In the genomic region with DNA sequence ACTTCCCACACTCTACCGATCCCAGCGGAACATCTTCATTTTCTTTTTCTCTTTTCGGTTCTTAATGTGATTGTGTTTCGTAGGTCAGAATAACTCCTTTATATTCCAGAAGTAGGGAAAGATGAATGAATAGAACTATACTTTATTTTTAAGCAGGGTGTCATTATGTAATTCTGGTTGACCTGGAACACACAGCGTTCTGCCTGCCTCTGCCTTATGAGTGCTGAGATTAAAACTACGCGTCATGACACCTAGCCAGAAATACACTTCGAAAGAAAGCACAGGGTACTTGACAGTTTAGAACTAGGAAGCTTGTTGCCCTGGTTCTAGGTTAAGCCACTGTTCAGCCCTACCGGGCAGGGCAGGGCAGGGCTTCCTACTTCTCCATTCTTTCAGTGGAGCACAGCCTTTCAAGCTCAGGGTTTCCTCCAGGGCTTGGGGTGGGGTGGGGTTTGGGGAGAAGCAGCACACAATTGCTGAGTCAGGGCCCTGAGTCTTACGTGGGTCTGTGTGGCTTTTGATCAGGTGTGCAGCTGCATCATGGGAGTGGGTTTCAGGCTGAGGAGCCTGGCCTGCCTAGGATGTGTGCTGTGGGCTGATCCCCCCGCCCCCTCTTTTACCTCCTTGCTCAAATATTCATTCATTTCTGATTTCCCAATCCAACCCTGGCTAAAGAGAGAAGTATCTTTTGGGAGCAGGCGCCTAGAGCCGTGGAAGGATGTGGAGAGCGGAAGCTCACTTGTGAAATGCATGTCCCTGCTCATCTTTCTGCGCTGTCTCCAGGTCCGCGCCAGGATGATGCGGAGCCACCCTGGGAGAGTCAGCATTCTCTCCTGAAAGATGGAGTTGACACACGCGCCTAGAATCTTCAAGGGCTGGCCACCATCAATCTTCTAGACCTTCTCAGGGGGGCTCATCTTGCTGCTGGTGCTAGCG, we compare ENCODE assay signal across 20 mouse cellular contexts. TPM values are rescaled to one million over a fixed set of nuclear protein-coding genes. Genes with fewer than 3 reads are reported as not detected.
DNase-seq lines count a peak whose midpoint lies in the region; ATAC-seq and TF ChIP-seq lines count a peak whose summit lies in the region.
"Had no signal": no experiment of that assay in that cellular context is flagged by ENCODE, and none has a peak within 500 bp of the region (broad histone marks: within the 10 kb centered on the region; RNA-seq: fewer than 3 reads in every experiment).

No protein-coding gene starts in this region.

- peaks cover 17% of the 10 kb centered on the region for H3K36me3 ChIP-seq in intestine, embryonic 14.5 days (ENCODE audit: control insufficient read depth, insufficient read depth, low read length)
- H3K36me3 ChIP-seq in intestine, postnatal 0 days (ENCODE audit: control insufficient read depth, insufficient read depth), result peaks cover 21% of the 10 kb centered on the region; the same call in 1 of the 2 replicates
- peaks cover 11% of the 10 kb centered on the region for H3K36me3 ChIP-seq in ES-E14 (ENCODE audit: control insufficient read depth, insufficient read depth, low read length, poor library complexity, severe bottlenecking)

- WGBS in intestine, embryonic 14.5 days, result 81% methylated on average over 21 of the region's 21 CpGs
- WGBS in intestine, postnatal 0 days, result 85% methylated on average over 21 of the region's 21 CpGs

- intact Hi-C loops in gastrocnemius, postnatal 14 days (cut with DNase I; ENCODE audit: low total_unique reads), result loop anchor here (5.0 kb wide), 1 partner anchor 128 kb away; no protein-coding TSS in a partner anchor

- DNase-seq in intestine, embryonic 14.5 days (ENCODE audit: low spot score), result peak; percentile 50
- DNase-seq in ES-E14 (ENCODE audit: low read depth, low spot score), result peak; percentile 24
- peak; percentile 31 for DNase-seq in WW6 (ENCODE audit: low read depth, low spot score)
- DNase-seq in urinary bladder, adult 18-20 months (ENCODE audit: low spot score in 2 of 2), result no peak
- DNase-seq in gastrocnemius, postnatal 14 days, result no peak
- DNase-seq: adrenal gland, adult 2 months; cerebellum, adult 8-10 months; gastrocnemius, postnatal 36 days; heart, postnatal 10 days; kidney, adult 2 months; kidney, postnatal 25 days; lung, adult 2 months; lung, postnatal 4 days; right cerebral cortex, postnatal 25 days had no signal

- no peak overlapping the region for H3K4me3 ChIP-seq in intestine, embryonic 14.5 days (ENCODE audit: low read depth, low read length)
- no peak overlapping the region for H3K4me3 ChIP-seq in intestine, postnatal 0 days (ENCODE audit: low read depth, low read length)
- H3K4me3 ChIP-seq in ES-E14 (ENCODE audit: insufficient read depth in 1 of 2, low read depth in 1 of 2, low read length in 2 of 2, poor library complexity in 1 of 2, severe bottlenecking in 1 of 2), result no peak overlapping the region
- H3K4me3 ChIP-seq: embryonic facial prominence, embryonic 10.5 days; limb, embryonic 10.5 days; midbrain, embryonic 13.5 days had no signal

- H3K27ac ChIP-seq in intestine, embryonic 14.5 days (ENCODE audit: low read depth), result no peak overlapping the region
- H3K27ac ChIP-seq in intestine, postnatal 0 days (ENCODE audit: low read depth, low read length), result no peak overlapping the region
- H3K27ac ChIP-seq in ES-E14 (ENCODE audit: insufficient read depth, low read depth, low read length, poor library complexity, severe bottlenecking), result no peak overlapping the region
- H3K27ac ChIP-seq: embryonic facial prominence, embryonic 10.5 days; limb, embryonic 10.5 days; midbrain, embryonic 13.5 days had no signal

- no peak overlapping the region for H3K4me2 ChIP-seq in intestine, embryonic 14.5 days (ENCODE audit: low read length)
- H3K4me2 ChIP-seq in intestine, postnatal 0 days (replicated peaks; ENCODE audit: low read depth), result no peak overlapping the region
- H3K4me2 ChIP-seq: heart, embryonic 11.5 days; midbrain, embryonic 13.5 days had no signal

- H3K9me3 ChIP-seq in intestine, embryonic 14.5 days (ENCODE audit: control insufficient read depth, low read length), result no peaks in the 10 kb centered on the region
- no peaks in the 10 kb centered on the region for H3K9me3 ChIP-seq in intestine, postnatal 0 days (ENCODE audit: control insufficient read depth)
- no peaks in the 10 kb centered on the region for H3K9me3 ChIP-seq in ES-E14 (ENCODE audit: control insufficient read depth, insufficient read depth, low read depth, low read length)
- H3K9me3 ChIP-seq: embryonic facial prominence, embryonic 10.5 days; limb, embryonic 10.5 days; midbrain, embryonic 13.5 days had no signal

- H3K27me3 ChIP-seq in intestine, embryonic 14.5 days (replicated peaks; ENCODE audit: control insufficient read depth, insufficient read depth, low read length), result no peaks in the 10 kb centered on the region
- no peaks in the 10 kb centered on the region for H3K27me3 ChIP-seq in intestine, postnatal 0 days (replicated peaks; ENCODE audit: control insufficient read depth, insufficient read depth, low read length)
- H3K27me3 ChIP-seq: midbrain, embryonic 13.5 days had no signal

- 0 out of 2 replicates have a peak, but pooled peaks cover 3% of the 10 kb centered on the region for H3K4me1 ChIP-seq in intestine, embryonic 14.5 days (replicated peaks; ENCODE audit: control insufficient read depth, insufficient read depth, low read length)
- H3K4me1 ChIP-seq in intestine, postnatal 0 days (replicated peaks; ENCODE audit: control insufficient read depth, insufficient read depth, low read length), result no peaks in the 10 kb centered on the region
- peaks cover 0 to 2% of the 10 kb centered on the region in 2 experiments; a peak in 1 of 4 replicates for H3K4me1 ChIP-seq in ES-E14 (ENCODE audit: control insufficient read depth in 2 of 2, insufficient read depth in 2 of 2, low read length in 2 of 2, poor library complexity in 1 of 2)
- H3K4me1 ChIP-seq: embryonic facial prominence, embryonic 10.5 days; limb, embryonic 10.5 days; midbrain, embryonic 13.5 days had no signal

- no peak overlapping the region for H3K9ac ChIP-seq in intestine, embryonic 14.5 days (ENCODE audit: low read length)
- H3K9ac ChIP-seq in intestine, postnatal 0 days (ENCODE audit: low read depth, low read length), result no peak overlapping the region
- no peak overlapping the region for H3K9ac ChIP-seq in ES-E14 (ENCODE audit: insufficient read depth, low read depth, low read length, poor library complexity, severe bottlenecking)
- H3K9ac ChIP-seq: midbrain, embryonic 13.5 days had no signal

- no peak for TF ChIP-seq CTCF in intestine, postnatal 0 days (IDR thresholded peaks at IDR 0.05; ENCODE audit: low read depth)

- in situ Hi-C loops in ES-E14 (cut with MboI; ENCODE audit: low sequenced_read_pairs in 2 of 2, unreplicated experiment in 2 of 2), result no loop called here

- ATAC-seq in intestine, embryonic 14.5 days (replicated peaks; ENCODE audit: low FRiP score, low TSS enrichment, low read depth), result no peak
- no peak for ATAC-seq in intestine, postnatal 0 days
- peak; percentile 73 for ATAC-seq in megakaryocyte progenitor cell, adult 5-6 weeks (replicated peaks; ENCODE audit: poor library complexity)
- ATAC-seq: midbrain, embryonic 13.5 days had no signal

TF ChIP-seq in ES-E14, 5 proteins besides CTCF, POLR2A, EP300 and RAD21:
- no peak for TF ChIP-seq ZNF384 (IDR thresholded peaks at IDR 0.05; ENCODE audit: low read depth, low read length)
- no peak for TF ChIP-seq CHD2 (IDR thresholded peaks at IDR 0.05; ENCODE audit: low read depth, low read length)
- TF ChIP-seq ZC3H11A (IDR thresholded peaks at IDR 0.05; ENCODE audit: borderline replicate concordance, low read depth, low read length), result no peak
- TF ChIP-seq MAFK (IDR thresholded peaks at IDR 0.05; ENCODE audit: insufficient read depth, low read depth, low read length), result peak; percentile 79

RNA-seq across cellular contexts. Expression of a gene that starts 42.1 kb away (rescaled TPM):
- 159 and 175 TPM in 2 replicates for polyA plus RNA-seq in intestine, embryonic 14.5 days (2014; fragmentation: Nextera tagmentation; extraction: Ambion mirVana)
- 71.5 and 72.7 TPM in 2 replicates for polyA plus RNA-seq in intestine, postnatal 0 days (2015; fragmentation: Nextera tagmentation; extraction: Ambion mirVana)
- total RNA-seq in ES-E14 (2012; rRNA removed), result 141 and 213 TPM in 2 replicates
- total RNA-seq in megakaryocyte progenitor cell, adult 5-6 weeks (2015), result 135 and 156 TPM in 2 replicates
- 56.3 and 96.1 TPM in 2 replicates for total RNA-seq in megakaryocyte progenitor cell, adult 5-6 weeks (2017)
- 10 to 100 TPM; 26.5 to 32.8 TPM for total RNA-seq in gastrocnemius, postnatal 14 days (2021)

Comparison
In these comparisons a context has a peak if more than half of its experiments do, and no peak if none do; other contexts are left out.
1. DNase-seq: peak in intestine, embryonic 14.5 days (single experiment), ES-E14 (single experiment) and WW6 (single experiment); none in urinary bladder, adult 18-20 months (0 of 2) and gastrocnemius, postnatal 14 days (single experiment).